Mouse (Mus musculus) hindbrain, embryonic 15.5 days (tissue): ENCODE data around the gene Iqca. TPM values are rescaled to one million over a fixed set of nuclear protein-coding genes. Genes with fewer than 3 reads are reported as not detected.

Source experiments
- ATAC-seq: fragments of 200-750 bp; cut with Nextera tagmentation; 2 replicates; pipeline ENCODE4 v1.8.0; 2017; ENCODE audit warnings: low read depth, moderate number of reproducible peaks, moderate TSS enrichment; ENCODE audit not compliant: low FRiP score
- H3K27ac ChIP-seq: fragments of 300-500 bp; sonication (generic); replicated peaks from 2 replicates; pipeline ENCODE4 v1.5.1; 2015; ENCODE audit warnings: mild to moderate bottlenecking, inconsistent platforms
- H3K27me3 ChIP-seq: fragments of 300-500 bp; sonication (generic); 2 replicates; pipeline ENCODE4 v1.6.1; 2015; ENCODE audit warnings: control low read depth, inconsistent platforms
- H3K36me3 ChIP-seq: fragments of 300-500 bp; sonication (generic); 2 replicates; pipeline ENCODE4 v1.6.1; 2015; ENCODE audit warnings: control low read depth, inconsistent platforms
- H3K4me1 ChIP-seq: fragments of 300-500 bp; sonication (generic); replicated peaks from 2 replicates; pipeline ENCODE4 v1.6.1; 2015; ENCODE audit warnings: control low read depth, inconsistent platforms
- H3K4me2 ChIP-seq: fragments of 300-500 bp; sonication (generic); 2 replicates; pipeline ENCODE4 v1.6.1; 2015; ENCODE audit warnings: moderate library complexity, mild to moderate bottlenecking, inconsistent platforms
- H3K4me3 ChIP-seq: fragments of 300-500 bp; sonication (generic); 2 replicates; pipeline ENCODE4 v1.5.1; 2015; ENCODE audit warnings: mild to moderate bottlenecking, inconsistent platforms
- H3K9ac ChIP-seq: fragments of 300-500 bp; sonication (generic); 2 replicates; pipeline ENCODE4 v1.6.1; 2015; ENCODE audit warnings: inconsistent platforms
- H3K9me3 ChIP-seq: fragments of 300-500 bp; sonication (generic); 2 replicates; pipeline ENCODE4 v1.6.1; 2016; ENCODE audit warnings: control low read depth, inconsistent platforms
- WGBS: fragments of 180-500 bp; shearing (Covaris S2); methylation state at CpG from one replicate; pipeline ENCODE4 v1.1.7; 2015; 5-methylcytosine and 5-hydroxymethylcytosine counted together
- polyA plus RNA-seq: library from polyadenylated mRNA; unstranded; fragments of >200 nt; fragmentation: Nextera tagmentation; extraction: Ambion mirVana; gene quantifications from 2 replicates; pipeline ENCODE4 v1.2.1, GENCODE M21; 2015

The Iqca gene
- polyA plus RNA-seq, 1 experiment from 2014 or later: 1.4 TPM

DNA sequence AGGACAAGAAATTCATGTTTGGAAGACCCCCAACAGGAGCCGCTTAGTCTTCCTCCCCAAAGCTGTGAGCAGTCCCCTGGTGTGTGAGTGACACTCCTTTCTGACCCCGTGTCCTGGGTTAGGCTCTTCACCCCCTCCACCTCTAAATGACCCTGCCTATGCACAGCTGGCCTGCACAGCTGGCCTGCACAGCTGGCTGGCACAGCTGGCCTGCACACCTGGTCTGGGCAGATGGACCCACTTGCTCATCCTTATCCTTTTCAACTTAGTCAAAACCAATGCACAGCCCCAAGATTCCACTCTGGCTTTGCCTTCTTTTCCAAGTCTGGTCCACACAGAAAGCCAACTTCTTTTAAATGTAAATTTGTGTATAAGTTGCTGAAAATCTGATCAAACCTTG is 154.5 kb downstream of the Iqca start:
- WGBS: 73% methylated on average over 2 of the region's 2 CpGs
- Histone ChIP-seq H3K4me3 (no peak overlapping the region), H3K4me1 (no peaks in the 10 kb centered on the region), H3K9me3 (no peaks in the 10 kb centered on the region), H3K36me3 (no peaks in the 10 kb centered on the region), H3K27ac (no peak overlapping the region), H3K9ac (no peak overlapping the region), H3K27me3 (peaks cover 5% of the 10 kb centered on the region), H3K4me2 (no peak overlapping the region)
- ATAC-seq: no peak

DNA sequence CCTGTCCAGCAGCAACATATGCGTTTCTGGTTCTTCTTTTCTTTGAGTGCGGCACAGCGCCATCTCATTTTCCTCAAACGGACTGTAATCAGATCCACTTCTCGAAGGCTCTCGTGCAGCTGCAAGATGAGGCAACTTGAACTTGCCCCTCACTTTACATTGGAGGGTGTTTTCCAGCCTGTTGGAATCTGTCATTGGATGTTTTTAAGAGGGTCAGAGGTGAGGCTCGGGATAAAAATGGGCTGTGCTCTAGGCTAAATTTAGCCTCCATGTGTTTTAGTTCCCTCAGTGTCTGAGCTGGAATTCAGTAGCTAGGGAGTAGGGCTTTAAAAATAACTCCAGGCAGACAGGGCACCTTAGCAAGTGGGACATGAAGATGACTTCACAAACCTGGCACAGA is 155.1 kb downstream of the Iqca start:
- no peaks in the 10 kb centered on the region for H3K4me1 ChIP-seq
- no peaks in the 10 kb centered on the region for H3K9me3 ChIP-seq
- ATAC-seq: no peak
- WGBS: 75% methylated on average over 7 of the region's 7 CpGs
- no peak overlapping the region for H3K27ac ChIP-seq
- H3K4me2 ChIP-seq: no peak overlapping the region
- peaks cover 11% of the 10 kb centered on the region for H3K27me3 ChIP-seq
- H3K36me3 ChIP-seq: no peaks in the 10 kb centered on the region
- no peak overlapping the region for H3K4me3 ChIP-seq
- no peak overlapping the region for H3K9ac ChIP-seq

DNA sequence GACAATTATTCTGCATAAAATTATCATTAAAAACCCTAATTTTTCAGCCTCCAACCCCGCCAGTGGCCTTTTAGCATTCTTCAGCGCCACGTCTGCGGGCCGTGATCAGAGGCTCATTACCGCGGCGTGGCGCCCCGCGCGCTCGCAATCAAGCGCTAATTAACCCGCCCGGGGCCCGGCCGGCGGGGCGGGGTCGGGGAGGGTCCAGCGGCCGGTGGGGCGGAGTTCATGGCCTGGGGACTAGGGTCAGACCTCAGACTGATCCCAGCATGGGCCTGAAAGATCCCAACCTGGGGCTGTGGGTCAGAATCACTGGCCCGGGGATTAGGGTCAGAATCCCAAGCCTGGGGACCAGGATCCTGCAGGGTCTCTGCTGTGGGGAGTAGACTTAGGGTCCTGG is 160.9 kb downstream of the Iqca start:
- Histone ChIP-seq H3K27me3 (peaks cover 23% of the 10 kb centered on the region), H3K4me2 (peak overlapping the region; percentile 41), H3K9ac (no peak overlapping the region), H3K4me3 (peak overlapping the region; percentile 9; the same call in 1 of the 2 replicates), H3K27ac (no peak overlapping the region), H3K36me3 (no peaks in the 10 kb centered on the region), H3K9me3 (no peaks in the 10 kb centered on the region), H3K4me1 (peaks cover 5% of the 10 kb centered on the region)
- under 1% methylated on average over 25 of the region's 25 CpGs for WGBS
- ATAC-seq: peak; percentile 15; the same call in 1 of the 2 replicates

Other genes starting within 250 kb of the Iqca start
- 38.3 and 42.6 TPM in 2 replicates for gene Gbx2, start 222.2 kb downstream of the Iqca start, polyA plus RNA-seq
- gene Asb18, start 138.7 kb downstream of the Iqca start, polyA plus RNA-seq: 0.68 and 1.1 TPM in 2 replicates
- 9.6 and 10.4 TPM in 2 replicates for gene Ackr3, start 50.6 kb upstream of the Iqca start, polyA plus RNA-seq